Comparison of ENCODE assay signal across 8 mouse cellular contexts in the genomic region with DNA sequence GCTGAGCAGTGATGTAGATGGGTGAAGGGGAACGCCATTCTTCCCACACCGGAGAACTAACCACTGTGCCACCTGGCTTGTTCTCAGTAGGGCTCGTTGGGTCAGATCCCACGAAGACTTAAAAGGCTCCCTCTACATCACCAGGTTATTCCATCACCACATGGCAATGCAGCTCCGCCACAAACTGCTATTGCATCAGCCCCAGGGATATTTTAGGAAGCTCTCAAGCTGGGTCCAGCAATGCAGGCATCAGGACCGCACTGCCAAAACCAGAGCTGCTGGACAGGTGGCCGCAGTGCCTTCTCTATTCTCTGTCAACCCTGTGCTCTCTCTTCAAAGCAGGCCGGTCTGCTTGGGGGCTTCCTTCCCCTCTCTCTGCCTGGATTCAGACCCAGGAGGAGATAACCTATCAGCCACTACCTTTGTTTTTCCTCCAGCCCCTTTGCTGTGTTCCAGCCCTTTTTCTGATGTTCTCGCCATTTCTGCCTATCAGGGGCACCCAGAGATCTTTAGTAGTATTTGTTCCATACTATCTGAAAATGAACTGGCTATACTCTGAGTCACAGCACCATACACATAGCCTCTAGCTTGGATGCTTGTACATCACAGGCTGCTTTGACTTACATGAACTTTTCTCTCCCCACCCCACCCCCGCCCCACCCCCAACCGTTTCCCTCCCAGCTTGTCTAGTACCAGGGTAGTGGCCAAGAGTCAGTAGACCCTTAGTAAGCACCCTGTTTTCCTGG.
DNase-seq lines count a peak whose midpoint lies in the region; ATAC-seq lines count a peak whose summit lies in the region.

No protein-coding gene starts in this region.

- no peaks in the 10 kb centered on the region for H3K36me3 ChIP-seq in forebrain, embryonic 11.5 days (ENCODE audit: control insufficient read depth, insufficient read depth, low read length)

- H3K4me3 ChIP-seq in forebrain, embryonic 11.5 days (ENCODE audit: low read depth, low read length) = no peak overlapping the region

- no peak overlapping the region for H3K9ac ChIP-seq in forebrain, embryonic 11.5 days (ENCODE audit: low read length)

- 73% methylated on average over 11 of the region's 11 CpGs for WGBS in forebrain, embryonic 11.5 days

- H3K27me3 ChIP-seq in forebrain, embryonic 11.5 days (ENCODE audit: control insufficient read depth, insufficient read depth, low read length) = no peaks in the 10 kb centered on the region

- H3K9me3 ChIP-seq in forebrain, embryonic 11.5 days (ENCODE audit: control insufficient read depth, low read length) = no peaks in the 10 kb centered on the region

- ATAC-seq in forebrain, embryonic 11.5 days (replicated peaks; ENCODE audit: low FRiP score) = no peak

- peak; percentile 25 for DNase-seq in thymus, postnatal 14 days
- DNase-seq in thymus, postnatal 0 days (ENCODE audit: low spot score) = no peak
- no peak for DNase-seq in forebrain, embryonic 11.5 days (ENCODE audit: low spot score)
- peak; percentile 32 for DNase-seq in heart, postnatal 4 days
- peak; percentile 31 for DNase-seq in lung, postnatal 25 days (ENCODE audit: low spot score)
- no peak for DNase-seq in retina, postnatal 1 day
- DNase-seq in layer of hippocampus, postnatal 14 days (ENCODE audit: low spot score in 2 of 2) = no peak
- no peak for DNase-seq in adrenal gland, postnatal 14 days

- peaks cover 26% of the 10 kb centered on the region for H3K4me1 ChIP-seq in forebrain, embryonic 11.5 days (replicated peaks; ENCODE audit: control insufficient read depth, insufficient read depth, low read length)

- H3K27ac ChIP-seq in forebrain, embryonic 11.5 days (ENCODE audit: low read depth, low read length) = peak overlapping the region; percentile 99

- no peak overlapping the region for H3K4me2 ChIP-seq in forebrain, embryonic 11.5 days (ENCODE audit: low read depth, low read length, severe bottlenecking)

Comparison
In these comparisons a context has a peak if more than half of its experiments do, and no peak if none do; other contexts are left out.
1. DNase-seq: peak in thymus, postnatal 14 days (single experiment), heart, postnatal 4 days (single experiment) and lung, postnatal 25 days (single experiment); none in thymus, postnatal 0 days (single experiment), forebrain, embryonic 11.5 days (single experiment), retina, postnatal 1 day (single experiment), layer of hippocampus, postnatal 14 days (0 of 2) and adrenal gland, postnatal 14 days (single experiment).